Mouse (Mus musculus) ES-CJ7 (cell line): ENCODE results near the gene Chrm4.

Source experiments
- DNase-seq: peaks from one replicate; pipeline ENCODE4 v3.0.0; 2011; ENCODE audit warnings: low read depth, low spot score

Gene Chrm4

DNA sequence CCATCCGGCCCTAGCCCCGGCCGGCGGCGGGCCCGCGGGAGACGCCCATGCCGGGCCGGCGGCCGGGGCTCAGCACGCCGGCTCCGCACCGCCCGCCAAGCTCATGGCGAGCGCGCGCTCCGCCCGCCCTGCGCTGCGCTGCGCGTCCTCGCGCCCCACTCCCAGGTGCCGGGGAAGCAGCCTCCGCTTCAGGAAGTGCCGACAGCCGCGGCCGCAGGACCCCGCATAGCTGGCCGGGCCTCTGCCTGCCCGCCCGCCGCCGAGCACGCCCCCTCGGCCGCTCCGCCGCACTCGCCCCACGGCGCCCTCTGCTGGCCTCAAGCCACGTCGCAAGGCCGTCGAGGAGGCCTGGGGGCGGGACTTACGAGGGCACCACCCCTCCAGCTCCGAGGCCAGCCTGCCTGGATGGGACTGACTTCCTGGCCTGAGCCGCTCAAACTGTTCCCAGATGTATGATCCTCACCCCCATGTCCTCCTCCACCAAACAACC is 36.4 kb downstream of the Chrm4 start:
- DNase-seq, result peak; percentile 91

DNA sequence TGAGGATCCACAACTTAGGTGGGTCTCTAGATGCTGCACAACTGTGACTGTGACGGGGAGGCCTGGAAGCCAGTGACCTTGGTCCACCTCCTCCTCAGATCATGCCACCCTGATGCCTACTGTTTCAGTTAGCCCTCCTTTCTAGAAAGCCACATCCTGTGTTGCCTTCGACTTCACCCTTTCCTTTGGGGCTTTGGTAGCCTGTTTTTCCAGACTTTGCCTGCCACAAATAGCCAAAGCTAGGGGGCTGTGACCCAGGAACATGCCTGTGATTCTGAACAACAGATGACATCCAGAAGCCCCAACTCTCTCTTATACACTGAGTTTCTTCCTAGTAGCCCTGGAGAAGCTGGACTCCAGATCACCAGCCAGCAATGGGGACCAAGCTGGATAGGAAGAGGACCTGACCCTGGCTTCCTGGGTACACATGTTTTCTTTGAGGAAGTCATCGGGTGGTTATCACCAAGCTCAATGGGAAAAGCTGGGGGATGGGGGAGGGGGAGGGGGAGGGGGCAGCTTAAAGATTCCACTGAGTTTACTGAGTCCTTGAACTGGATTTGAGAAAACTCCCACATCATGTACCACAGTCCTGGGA is 37.7 kb downstream of the Chrm4 start:
- DNase-seq, result no peak

DNA sequence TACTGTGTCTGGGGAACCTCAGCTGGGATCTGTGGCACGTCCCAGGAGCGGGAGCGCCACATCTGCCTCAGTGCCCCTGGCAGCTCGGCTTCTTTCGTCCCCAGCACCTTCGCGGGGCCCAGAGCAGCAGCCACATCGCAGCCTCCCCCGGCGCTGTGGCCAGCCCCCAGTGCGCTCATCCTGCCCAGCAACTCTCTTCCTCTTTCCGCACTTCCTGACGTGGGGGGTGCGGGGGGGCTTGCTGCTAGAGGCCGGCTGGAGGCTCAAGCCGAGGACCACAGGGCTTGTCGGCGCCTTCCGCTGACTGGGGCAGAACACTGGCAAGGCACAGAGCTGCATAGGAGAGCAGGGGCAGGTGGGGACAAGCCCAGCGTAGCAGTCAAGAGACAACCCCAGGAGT is 38.4 kb downstream of the Chrm4 start:
- DNase-seq, result no peak

DNA sequence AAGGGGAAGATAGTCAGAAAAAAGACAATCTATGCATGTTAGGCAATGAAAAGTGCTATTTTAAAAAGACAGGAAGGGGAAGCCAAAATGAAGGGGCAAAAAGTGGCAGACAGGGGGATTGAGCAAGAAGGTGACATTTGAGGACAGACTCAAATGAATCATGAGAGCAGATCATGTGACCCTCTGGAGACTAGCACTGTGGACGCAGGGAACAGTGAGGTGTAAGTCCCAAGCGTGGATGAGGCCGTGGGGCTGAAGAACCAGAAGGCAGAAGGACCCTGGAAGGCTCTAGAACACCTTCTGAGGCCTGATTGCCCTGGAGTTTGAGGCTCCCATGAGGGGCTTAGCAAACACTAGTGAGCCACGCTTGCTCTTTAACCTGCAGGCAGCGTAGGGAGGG is 39.3 kb downstream of the Chrm4 start:
- DNase-seq, result no peak

DNA sequence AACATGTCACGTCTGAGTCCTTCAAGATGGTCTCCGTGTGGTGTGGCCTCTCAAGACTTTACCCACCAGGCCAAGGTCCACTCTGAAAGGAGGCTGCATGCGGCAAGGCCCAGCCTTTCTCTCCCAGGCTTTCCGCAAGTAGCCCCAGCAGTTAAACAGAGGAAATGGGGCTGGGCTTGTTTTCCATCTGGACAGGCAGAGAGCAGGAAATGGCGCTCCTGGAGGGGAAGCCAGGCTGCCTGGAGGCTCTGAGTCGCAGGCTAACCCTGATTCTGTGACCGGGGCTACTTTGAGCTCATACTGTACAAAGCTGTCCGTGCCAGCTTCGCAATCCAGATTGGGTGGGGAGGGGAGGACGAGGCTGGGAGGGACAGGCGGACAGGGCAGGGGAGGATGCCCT is 40.9 kb downstream of the Chrm4 start:
- DNase-seq, result no peak

DNA sequence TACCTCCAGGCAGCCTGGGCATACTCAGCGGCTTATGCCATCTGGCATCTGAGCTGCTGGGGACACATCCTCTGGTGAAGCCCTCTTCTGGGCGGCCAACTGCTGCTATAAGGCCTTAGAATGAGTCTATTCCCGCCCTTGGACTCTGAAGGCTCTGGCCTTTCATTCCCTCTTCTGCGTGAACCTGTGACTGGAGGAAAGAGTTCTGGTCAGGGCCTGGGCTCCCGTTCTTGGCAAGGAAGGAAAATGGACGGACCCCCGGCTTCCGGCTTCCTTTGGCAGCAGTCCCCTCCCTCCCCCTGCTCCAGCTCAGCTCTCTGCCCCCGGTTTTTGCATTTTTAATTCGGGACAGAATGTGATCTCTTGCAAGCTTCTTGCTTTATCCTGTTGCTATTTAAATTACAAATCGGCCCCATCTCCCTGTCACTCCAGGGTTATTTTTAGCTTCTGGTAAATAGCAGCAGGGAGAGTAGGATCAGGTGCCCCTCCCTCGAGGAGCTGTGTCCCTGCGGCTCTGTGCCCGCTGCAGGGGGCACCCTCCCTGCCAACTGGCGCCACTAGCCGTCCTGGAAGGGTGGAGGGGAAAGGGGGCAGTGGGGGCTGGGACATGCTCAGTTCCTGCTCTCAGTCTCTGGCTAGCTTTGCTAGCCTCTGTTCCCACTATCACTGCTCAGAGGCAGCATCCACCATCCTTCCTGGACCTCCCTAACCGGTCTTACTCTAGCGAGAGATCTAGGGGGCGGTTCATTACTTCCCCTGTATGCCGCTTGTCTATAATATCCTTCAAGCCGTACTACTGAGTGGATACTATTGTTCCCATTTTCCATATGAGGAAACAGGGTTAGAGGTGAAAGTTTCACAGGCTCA is 44.4 kb downstream of the Chrm4 start:
- DNase-seq, result peak; percentile 55

DNA sequence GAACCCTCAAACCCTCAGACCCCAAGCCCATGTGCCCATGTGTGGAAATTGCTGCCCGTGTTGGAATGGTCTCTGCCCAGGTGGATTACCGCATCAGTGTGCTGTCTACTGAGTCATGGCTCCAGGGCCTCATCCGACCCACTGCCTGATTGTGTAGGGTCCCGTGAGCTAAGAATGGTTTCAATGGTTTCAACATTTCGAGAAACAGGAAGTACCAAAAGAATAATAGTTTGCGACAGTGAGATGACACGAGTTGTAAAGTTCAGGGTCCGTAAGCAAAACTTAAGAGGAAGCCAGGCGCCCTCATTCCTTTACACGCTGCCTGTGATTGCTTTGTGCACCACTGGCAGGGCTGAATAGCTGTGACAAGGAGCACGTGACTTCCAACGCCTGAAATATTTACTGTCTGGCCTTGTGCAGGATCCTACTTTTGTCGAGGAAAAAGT is 45.1 kb downstream of the Chrm4 start:
- no peak for DNase-seq

DNA sequence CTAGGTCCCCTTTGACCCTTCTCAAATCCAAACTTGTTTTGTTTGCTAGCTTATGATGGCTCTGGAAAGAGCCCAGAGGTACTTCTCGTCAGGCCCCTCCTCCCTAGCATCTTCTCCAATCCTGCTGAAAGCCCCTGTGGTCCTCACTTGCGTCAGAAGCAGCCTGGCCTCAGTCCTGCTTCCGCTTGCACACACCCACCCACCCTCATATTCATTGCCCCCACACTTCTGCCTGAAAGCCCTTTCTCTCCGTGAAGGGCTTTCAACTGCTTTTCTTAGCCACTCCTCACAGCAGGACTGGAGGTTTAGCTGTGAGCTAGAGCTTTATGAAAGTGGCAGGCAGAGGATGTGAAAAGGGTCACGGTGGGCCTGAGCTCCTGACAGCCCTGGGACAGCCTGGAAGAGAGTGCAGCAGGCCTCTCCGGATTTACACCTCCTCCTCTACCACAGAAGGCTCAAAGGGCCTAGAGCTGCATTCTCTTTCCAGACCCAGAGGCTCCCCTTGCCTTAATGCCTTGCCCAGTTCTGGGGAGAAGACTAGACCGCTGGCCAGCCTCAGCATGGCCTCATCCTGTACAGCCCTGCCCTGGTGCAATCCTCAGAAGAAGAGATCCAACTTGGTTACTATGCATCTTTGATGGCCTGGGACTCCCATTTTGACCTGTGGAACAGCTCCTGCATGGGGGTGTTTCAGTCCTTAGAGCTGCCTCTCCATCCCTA is 46.5 kb downstream of the Chrm4 start:
- DNase-seq, result no peak

DNA sequence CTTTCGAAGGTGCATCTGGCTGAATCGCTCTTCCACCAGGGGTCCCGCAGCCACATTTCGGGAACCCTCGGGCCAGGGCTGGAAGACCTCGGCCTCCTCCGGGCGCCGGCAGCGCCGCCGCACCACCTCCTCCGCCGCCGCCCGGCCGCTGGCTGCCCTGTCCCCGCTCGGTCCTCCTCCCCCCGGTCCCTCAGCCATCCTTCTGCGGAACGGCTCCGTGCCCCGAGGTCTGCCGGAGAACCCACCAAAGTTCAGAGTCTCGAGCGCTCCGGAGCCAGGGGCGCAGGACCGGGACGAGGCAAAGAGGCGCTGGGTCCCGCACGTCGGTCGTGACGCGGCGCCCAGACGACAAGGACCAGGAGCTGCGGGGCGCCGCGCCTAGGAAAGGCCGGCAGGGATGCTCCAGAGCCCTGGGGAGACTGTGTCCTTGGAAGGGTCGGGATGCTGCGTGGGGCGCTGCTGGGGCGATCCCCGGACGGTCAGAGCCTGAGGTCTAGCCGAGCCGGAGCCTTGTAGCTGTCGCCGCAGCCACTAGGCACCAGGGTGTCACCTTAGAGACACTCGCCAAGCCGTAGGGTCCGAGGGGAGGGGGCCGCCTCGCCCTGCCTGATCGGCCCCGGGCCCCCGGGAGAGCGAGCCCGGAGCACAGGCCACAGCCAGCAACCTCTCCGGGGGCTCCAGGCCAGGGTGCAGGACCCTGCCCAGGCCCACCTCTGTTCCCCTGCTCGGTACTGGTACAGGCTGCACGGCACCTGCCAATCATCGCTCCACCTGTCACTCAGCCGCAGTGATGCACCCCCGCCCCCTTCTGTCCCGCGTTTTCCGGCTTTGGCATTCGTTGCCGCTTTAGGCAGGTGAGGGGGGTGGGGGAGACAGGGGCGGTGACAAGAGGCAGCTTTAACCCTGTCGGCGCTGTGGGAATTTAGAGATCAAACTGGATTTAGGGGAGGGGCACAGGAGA is 48.8 kb downstream of the Chrm4 start, which contains the start of gene Dgkz:
TSS of gene Dgkz (minus strand) at position 284 of the 961 bp plus-strand sequence.
- DNase-seq, result peak; percentile 80

DNA sequence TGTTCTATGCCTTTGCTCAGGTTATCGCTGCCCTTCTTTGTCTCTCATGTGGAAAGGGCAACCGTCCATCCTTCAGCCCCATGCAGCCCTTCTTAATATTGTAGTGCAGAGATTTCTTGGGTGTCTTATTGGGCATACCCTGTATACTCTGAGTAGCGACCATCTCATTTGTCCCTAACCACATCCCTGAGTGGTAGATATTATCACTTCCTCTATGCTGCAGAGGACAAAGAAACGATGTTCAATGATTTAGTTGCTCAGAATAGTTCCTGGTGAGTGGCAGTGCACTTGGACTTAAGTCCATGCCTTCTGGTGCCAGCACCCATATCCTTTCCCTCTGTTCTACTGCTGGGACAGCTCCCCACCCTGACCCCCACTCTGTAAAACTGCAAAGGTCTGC is 50.9 kb downstream of the Chrm4 start:
- DNase-seq, result no peak
